Mouse (Mus musculus) right cerebral cortex, adult 18-20 months (tissue): ENCODE results near the gene Psmb11.

Source experiments
- DNase-seq: peaks from one replicate; pipeline ENCODE4 v3.0.0; 2022; ENCODE audit warnings: mixed read lengths

Gene Psmb11

GRCm38 (mm10) chr14:54621133-54621532 is at the start of gene Psmb11:
Gene Psmb11 (plus strand): TSS chr14:54621433.
- DNase-seq: no peak

- no peak for DNase-seq
Observed at GRCm38 (mm10) chr14:54572122-54572521, 49.1 kb upstream of the Psmb11 start.

- no peak for DNase-seq
Observed at GRCm38 (mm10) chr14:54572790-54573736, 48.2 kb upstream of the Psmb11 start.

GRCm38 (mm10) chr14:54574253-54574652 is 47.0 kb upstream of the Psmb11 start:
- DNase-seq: no peak

GRCm38 (mm10) chr14:54575031-54575430 is 46.2 kb upstream of the Psmb11 start:
- no peak for DNase-seq

- peak; percentile 22 for DNase-seq
Observed at GRCm38 (mm10) chr14:54575631-54576030, 45.6 kb upstream of the Psmb11 start.

GRCm38 (mm10) chr14:54576241-54577088 is 44.8 kb upstream of the Psmb11 start:
- DNase-seq: no peak

GRCm38 (mm10) chr14:54577089-54577982 is 43.9 kb upstream of the Psmb11 start, which contains the start of gene Ajuba:
Gene Ajuba (minus strand): TSS chr14:54577558.
- peak; percentile 68 for DNase-seq

- DNase-seq: no peak
Observed at GRCm38 (mm10) chr14:54578063-54578462, 43.2 kb upstream of the Psmb11 start.

GRCm38 (mm10) chr14:54579638-54580037 is 41.6 kb upstream of the Psmb11 start:
- DNase-seq: no peak

GRCm38 (mm10) chr14:54582536-54582935 is 38.7 kb upstream of the Psmb11 start:
- no peak for DNase-seq

GRCm38 (mm10) chr14:54583681-54584338 is 37.4 kb upstream of the Psmb11 start:
- DNase-seq: peak; percentile 61

- no peak for DNase-seq
Observed at GRCm38 (mm10) chr14:54591056-54591455, 30.2 kb upstream of the Psmb11 start.

- peak; percentile 71 for DNase-seq
Observed at GRCm38 (mm10) chr14:54592319-54592934, 28.8 kb upstream of the Psmb11 start.

GRCm38 (mm10) chr14:54594055-54594454 is 27.2 kb upstream of the Psmb11 start:
- no peak for DNase-seq

GRCm38 (mm10) chr14:54594631-54595414 is 26.4 kb upstream of the Psmb11 start:
- peak; percentile 69 for DNase-seq

GRCm38 (mm10) chr14:54597084-54597483 is 24.1 kb upstream of the Psmb11 start:
- DNase-seq: no peak

GRCm38 (mm10) chr14:54601601-54602000 is 19.6 kb upstream of the Psmb11 start:
- DNase-seq: no peak

GRCm38 (mm10) chr14:54602613-54603012 is 18.6 kb upstream of the Psmb11 start:
- DNase-seq: no peak

GRCm38 (mm10) chr14:54603038-54603654 is 18.1 kb upstream of the Psmb11 start:
- peak; percentile 97 for DNase-seq
